Mouse (Mus musculus) cerebellum, postnatal 10 days (tissue): ENCODE data around the gene Gm21677.
"Not testable (repeated sequence)": the region's sequence is repeated elsewhere in the genome, so short reads cannot be mapped to it uniquely, and the experiment has no call there.

Experiments used
- DNase-seq, 2 experiments: peaks; one replicate each; pipeline ENCODE4 v3.0.0; 2021; ENCODE audit warnings: mixed read lengths in 2 of 2

The Gm21677 gene

GRCm38 (mm10) chrY:3306349-3306748 lies at the start of gene Gm21677:
TSS of gene Gm21677 (minus strand) at chrY:3306449.
- not testable (repeated sequence) for DNase-seq

- not testable (repeated sequence) for DNase-seq
Measured at GRCm38 (mm10) chrY:3345229-3345628, 39.0 kb upstream of the Gm21677 start, which contains the start of gene Gm21693. TSS of gene Gm21693 (minus strand) at chrY:3345329.

GRCm38 (mm10) chrY:3340661-3341060 lies 34.4 kb upstream of the Gm21677 start:
- not testable (repeated sequence) for DNase-seq
